Mouse (Mus musculus) brain, embryonic 18.5 days (tissue): ENCODE data around the gene Lix1l.

ENCODE experiments used
- DNase-seq: peaks from one replicate; pipeline ENCODE4 v3.0.0-alpha.2; 2012; ENCODE audit warnings: low read depth, low spot score

Gene Lix1l

GRCm38 (mm10) chr3:96675171-96675570 is 74.2 kb downstream of the Lix1l start:
- DNase-seq, result no peak

GRCm38 (mm10) chr3:96675690-96676089 is 74.7 kb downstream of the Lix1l start:
- no peak for DNase-seq
